7 mouse cellular contexts compared by ENCODE assay signal in genomic region chrX:71555415-71556114, GRCm38 (mm10). TPM values are rescaled to one million over a fixed set of nuclear protein-coding genes. Genes with fewer than 3 reads are reported as not detected.
DNase-seq lines count a peak whose midpoint lies in the region; ATAC-seq lines count a peak whose summit lies in the region.

Gene Hmgb3 (plus strand): TSS chrX:71555918.

- intact Hi-C loops in gastrocnemius, postnatal 36 days (cut with DNase I), result no loop called here
- intact Hi-C loops in left cerebral cortex, postnatal 25 days (cut with DNase I), result loop anchor here (2.0 to 10.0 kb wide), 3 partner anchors 63 to 259 kb away; partner anchors contain the start of genes Cd99l2 and Vma21

- no peaks in the 10 kb centered on the region; the same call in 1 of the 2 replicates for H3K27me3 ChIP-seq in intestine, embryonic 15.5 days (replicated peaks)
- peaks cover 7% of the 10 kb centered on the region; the same call in 1 of the 2 replicates for H3K27me3 ChIP-seq in midbrain, embryonic 10.5 days (ENCODE audit: low read depth, poor library complexity, severe bottlenecking)

- H3K9me3 ChIP-seq in intestine, embryonic 15.5 days, result no peaks in the 10 kb centered on the region
- peaks cover 6% of the 10 kb centered on the region for H3K9me3 ChIP-seq in midbrain, embryonic 10.5 days (replicated peaks)

- H3K27ac ChIP-seq in intestine, embryonic 15.5 days, result peak within 1 kb of the TSS; percentile 92
- peak within 1 kb of the TSS; percentile 99 for H3K27ac ChIP-seq in midbrain, embryonic 10.5 days (replicated peaks)

- no peaks in the 10 kb centered on the region for H3K36me3 ChIP-seq in intestine, embryonic 15.5 days
- H3K36me3 ChIP-seq in midbrain, embryonic 10.5 days, result peaks cover 13% of the 10 kb centered on the region

- no peaks in the 10 kb centered on the region for H3K4me1 ChIP-seq in intestine, embryonic 15.5 days (replicated peaks)
- peaks cover 6% of the 10 kb centered on the region; the same call in 1 of the 2 replicates for H3K4me1 ChIP-seq in midbrain, embryonic 10.5 days

- H3K4me3 ChIP-seq in intestine, embryonic 15.5 days (replicated peaks), result peak within 1 kb of the TSS; percentile 66
- peak within 1 kb of the TSS; percentile 79 for H3K4me3 ChIP-seq in midbrain, embryonic 10.5 days

- peak; percentile 97 for ATAC-seq in intestine, embryonic 15.5 days

- DNase-seq in adrenal gland, adult 18-20 months (ENCODE audit: low spot score in 2 of 2), result peak; percentile 64 to 67
- DNase-seq in embryo, embryonic 11 days, result peak; percentile 92
- DNase-seq in gastrocnemius, postnatal 36 days, result peak; percentile 52 to 66
- peak; percentile 77 to 83 for DNase-seq in left cerebral cortex, postnatal 25 days (ENCODE audit: low spot score in 2 of 2)
- peak; percentile 88 for DNase-seq in midbrain, embryonic 10.5 days (ENCODE audit: low spot score)
- peak; percentile 69 for DNase-seq in right cerebral cortex, postnatal 4 days

- peak within 1 kb of the TSS; percentile 69 for H3K9ac ChIP-seq in intestine, embryonic 15.5 days

- WGBS in intestine, embryonic 15.5 days, result 22% methylated on average over 41 of the region's 59 CpGs
- 25% methylated on average over 52 of the region's 59 CpGs for WGBS in midbrain, embryonic 10.5 days

- H3K4me2 ChIP-seq in intestine, embryonic 15.5 days (replicated peaks), result peak within 1 kb of the TSS; percentile 75

RNA-seq across cellular contexts. Expression of gene Hmgb3, which starts in this region (rescaled TPM):
- 100 to 1,000 TPM; 156 to 178 TPM for total RNA-seq in adrenal gland, adult 18-20 months (2021)
- total RNA-seq in gastrocnemius, postnatal 36 days (2021), result 10 to 100 TPM in 1 of 2 experiments, 1 to 10 TPM in 1; 9.8 to 10.5 TPM
- polyA plus RNA-seq in intestine, embryonic 15.5 days (2015; fragmentation: Nextera tagmentation; extraction: Ambion mirVana), result 217 and 227 TPM in 2 replicates
- 10 to 100 TPM; 36.1 to 43.8 TPM for total RNA-seq in left cerebral cortex, postnatal 25 days (2021)
- polyA plus RNA-seq in midbrain, embryonic 10.5 days (2016; fragmentation: Nextera tagmentation; extraction: Ambion mirVana), result 719 and 770 TPM in 2 replicates

Comparison
In these comparisons a context has a peak if more than half of its experiments do, and no peak if none do; other contexts are left out.
1. Peak in every context shown above with its lines: DNase-seq, ATAC-seq, H3K4me3 ChIP-seq and H3K27ac ChIP-seq.